Mouse (Mus musculus) embryonic facial prominence, embryonic 15.5 days (tissue): Measurements from ENCODE around the gene Slc9a4. TPM values are rescaled to one million over a fixed set of nuclear protein-coding genes. Genes with fewer than 3 reads are reported as not detected.

Experiments
- ATAC-seq: fragments of 200-750 bp; cut with Nextera tagmentation; 2 replicates; pipeline ENCODE4 v1.8.0; 2017; ENCODE audit warnings: low read depth, moderate TSS enrichment; ENCODE audit not compliant: insufficient number of reproducible peaks, low FRiP score, low TSS enrichment
- H3K27ac ChIP-seq: fragments of 300-500 bp; sonication (generic); replicated peaks from 2 replicates; pipeline ENCODE4 v1.5.1; 2015; ENCODE audit warnings: mild to moderate bottlenecking, inconsistent platforms
- H3K27me3 ChIP-seq: fragments of 300-500 bp; sonication (generic); 2 replicates; pipeline ENCODE4 v1.6.1; 2015; ENCODE audit warnings: inconsistent platforms
- H3K36me3 ChIP-seq: fragments of 300-500 bp; sonication (generic); 2 replicates; pipeline ENCODE4 v1.6.1; 2015; ENCODE audit warnings: mild to moderate bottlenecking, inconsistent platforms
- H3K4me1 ChIP-seq: fragments of 300-500 bp; sonication (generic); 2 replicates; pipeline ENCODE4 v1.6.1; 2015; ENCODE audit warnings: inconsistent platforms
- H3K4me2 ChIP-seq: fragments of 300-500 bp; sonication (generic); replicated peaks from 2 replicates; pipeline ENCODE4 v1.6.1; 2015; ENCODE audit warnings: mild to moderate bottlenecking, inconsistent platforms
- H3K4me3 ChIP-seq: fragments of 300-500 bp; sonication (generic); replicated peaks from 2 replicates; pipeline ENCODE4 v1.5.1; 2015; ENCODE audit warnings: mild to moderate bottlenecking, inconsistent platforms
- H3K9ac ChIP-seq: fragments of 300-500 bp; sonication (generic); 2 replicates; pipeline ENCODE4 v1.6.1; 2015; ENCODE audit warnings: inconsistent platforms
- H3K9me3 ChIP-seq: fragments of 300-500 bp; sonication (generic); replicated peaks from 2 replicates; pipeline ENCODE4 v1.6.1; 2016; ENCODE audit warnings: inconsistent platforms
- WGBS: fragments of 180-500 bp; shearing (Covaris S2); methylation state at CpG from one replicate; pipeline ENCODE4 v1.1.7; 2015; 5-methylcytosine and 5-hydroxymethylcytosine counted together
- polyA plus RNA-seq: library from polyadenylated mRNA; unstranded; fragments of >200 nt; fragmentation: Nextera tagmentation; extraction: Ambion mirVana; gene quantifications from 2 replicates; pipeline ENCODE4 v1.2.1, GENCODE M21; 2015

The Slc9a4 gene
- polyA plus RNA-seq, 1 experiment from 2014 or later = 0.20 TPM

DNA sequence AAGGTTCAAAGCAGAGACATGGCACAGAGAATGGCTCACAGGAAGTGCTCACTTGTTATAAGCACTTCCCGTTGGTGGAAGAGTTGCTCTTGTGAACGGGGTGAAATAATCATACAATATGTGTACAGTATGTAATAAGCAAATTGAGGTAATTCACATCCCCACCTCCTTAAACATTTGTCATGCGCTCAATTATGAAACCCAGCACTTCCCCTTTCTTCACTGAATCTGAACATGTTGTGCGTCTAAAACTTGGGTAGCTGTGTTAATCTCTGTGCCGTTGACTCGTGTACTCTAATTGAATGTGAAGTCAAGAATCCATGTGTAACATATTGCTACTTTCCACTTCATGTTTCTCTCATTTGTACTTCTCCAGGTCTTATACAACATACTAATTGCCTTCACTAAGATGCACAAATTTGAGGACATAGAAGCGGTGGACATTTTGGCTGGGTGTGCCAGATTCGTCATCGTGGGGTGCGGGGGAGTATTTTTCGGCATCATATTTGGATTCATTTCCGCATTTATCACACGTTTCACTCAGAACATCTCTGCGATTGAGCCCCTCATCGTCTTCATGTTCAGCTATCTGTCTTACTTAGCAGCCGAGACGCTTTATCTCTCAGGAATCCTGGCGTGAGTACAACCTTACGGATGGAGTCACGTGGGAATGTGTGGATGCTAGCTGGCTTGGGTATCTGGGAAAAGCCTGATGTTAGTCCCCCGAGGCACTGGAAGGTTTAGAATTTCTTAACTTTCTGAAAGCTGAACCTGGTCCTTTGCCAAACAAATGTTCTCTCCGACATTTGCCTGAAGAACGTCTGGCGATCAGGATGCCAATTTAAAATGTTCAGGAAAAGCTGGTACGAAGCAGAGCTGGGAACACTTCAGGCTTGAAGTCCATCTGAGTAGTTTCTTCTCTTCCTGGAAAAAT is 20.8 kb downstream of the Slc9a4 start:
- ATAC-seq = no peak; the same call in 1 of the 2 replicates
- H3K4me3 ChIP-seq = no peak overlapping the region
- H3K9me3 ChIP-seq = no peaks in the 10 kb centered on the region
- 48% methylated on average over 25 of the region's 25 CpGs for WGBS
- H3K4me2 ChIP-seq = peak overlapping the region; percentile 21; the same call in 1 of the 2 replicates
- H3K27me3 ChIP-seq = no peaks in the 10 kb centered on the region
- 0 out of 2 replicates have a peak overlapping the region, but pooled peaks have one; percentile 11 for H3K27ac ChIP-seq
- H3K9ac ChIP-seq = no peak overlapping the region
- peaks cover 9% of the 10 kb centered on the region; the same call in 1 of the 2 replicates for H3K4me1 ChIP-seq
- H3K36me3 ChIP-seq = no peaks in the 10 kb centered on the region

DNA sequence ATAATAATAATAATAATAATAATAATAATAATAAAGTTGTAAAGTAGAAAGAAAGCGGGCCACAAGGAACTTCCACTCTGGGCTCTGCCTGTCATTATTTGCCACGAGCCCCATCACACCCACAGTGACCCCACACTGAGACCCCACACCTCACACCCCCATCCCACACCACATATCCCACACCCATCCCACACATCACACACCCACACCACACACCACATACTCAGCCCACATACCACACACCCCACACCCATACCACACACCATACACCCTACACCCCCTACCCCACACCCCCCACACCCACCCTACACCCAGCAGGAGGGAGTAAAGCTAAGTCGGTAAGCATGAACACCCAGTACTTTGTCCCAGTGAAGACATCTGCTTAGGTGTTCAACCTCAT is 21.6 kb downstream of the Slc9a4 start:
- H3K27ac ChIP-seq = 0 out of 2 replicates have a peak overlapping the region, but pooled peaks have one; percentile 11
- 71% methylated on average over 3 of the region's 3 CpGs for WGBS
- no peak for ATAC-seq

GRCm38 (mm10) chr1:40613219-40613618 is 33.3 kb downstream of the Slc9a4 start:
- H3K4me2 ChIP-seq = no peak overlapping the region
- H3K36me3 ChIP-seq = no peaks in the 10 kb centered on the region
- ATAC-seq = no peak
- no peak overlapping the region for H3K9ac ChIP-seq
- no peak overlapping the region for H3K27ac ChIP-seq
- H3K9me3 ChIP-seq = no peaks in the 10 kb centered on the region
- no peaks in the 10 kb centered on the region for H3K27me3 ChIP-seq
- no peaks in the 10 kb centered on the region for H3K4me1 ChIP-seq
- 86% methylated on average over 2 of the region's 2 CpGs for WGBS
- H3K4me3 ChIP-seq = no peak overlapping the region

More for the DNA sequence above, 21.6 kb downstream of the Slc9a4 start:
- Histone ChIP-seq H3K9ac (no peak overlapping the region), H3K4me1 (peaks cover 9% of the 10 kb centered on the region; the same call in 1 of the 2 replicates), H3K4me2 (no peak overlapping the region), H3K36me3 (no peaks in the 10 kb centered on the region), H3K4me3 (no peak overlapping the region), H3K27me3 (no peaks in the 10 kb centered on the region), H3K9me3 (no peaks in the 10 kb centered on the region)

DNA sequence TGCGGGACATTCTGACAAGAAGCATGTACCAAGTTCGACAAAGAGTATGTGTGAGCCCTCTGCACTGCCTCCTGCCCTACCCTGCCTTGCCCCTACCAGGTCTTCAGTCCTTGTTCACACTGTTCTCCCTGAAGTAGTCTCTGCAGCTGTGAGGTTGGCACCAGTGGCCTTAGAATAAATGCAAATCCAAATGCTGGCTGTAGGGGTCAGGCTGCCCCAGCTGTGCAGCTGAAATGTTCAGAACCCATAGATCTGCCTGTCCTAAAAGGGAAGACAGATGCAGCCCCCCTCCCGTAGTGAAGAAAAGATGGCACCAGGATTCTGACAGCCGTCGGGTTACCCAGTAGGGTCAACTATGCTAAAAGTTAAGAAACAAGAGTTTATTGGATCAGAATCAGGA is 39.2 kb downstream of the Slc9a4 start:
- Histone ChIP-seq H3K36me3 (no peaks in the 10 kb centered on the region), H3K4me3 (no peak overlapping the region), H3K27ac (no peak overlapping the region), H3K4me2 (no peak overlapping the region), H3K9me3 (no peaks in the 10 kb centered on the region), H3K4me1 (no peaks in the 10 kb centered on the region), H3K9ac (no peak overlapping the region), H3K27me3 (no peaks in the 10 kb centered on the region)
- peak; percentile 47; the same call in 1 of the 2 replicates for ATAC-seq
- WGBS = 71% methylated on average over 5 of the region's 5 CpGs

DNA sequence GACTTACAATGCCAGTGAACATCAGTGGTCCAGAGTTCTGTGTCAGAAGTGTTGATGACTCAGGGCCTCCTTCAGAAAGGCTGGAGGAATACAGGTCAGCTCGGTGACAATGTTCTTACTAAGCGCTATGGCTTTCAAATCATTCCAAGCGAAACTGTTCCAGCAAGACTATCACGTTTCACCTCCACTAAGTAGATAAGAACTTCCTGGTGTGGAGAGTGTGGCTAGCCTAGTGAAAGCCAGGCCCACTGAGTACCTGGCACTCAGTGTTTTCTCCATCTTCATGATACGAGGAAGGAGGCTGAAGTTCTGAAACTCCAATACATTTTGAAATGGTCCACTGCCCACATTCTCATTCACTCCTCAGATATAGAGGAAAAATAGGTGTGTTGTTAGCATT is 40.0 kb downstream of the Slc9a4 start:
- H3K36me3 ChIP-seq = no peaks in the 10 kb centered on the region
- no peak overlapping the region for H3K4me2 ChIP-seq
- no peak for ATAC-seq
- no peak overlapping the region for H3K4me3 ChIP-seq
- no peaks in the 10 kb centered on the region for H3K9me3 ChIP-seq
- no peak overlapping the region for H3K27ac ChIP-seq
- 70% methylated on average over 5 of the region's 5 CpGs for WGBS
- H3K4me1 ChIP-seq = no peaks in the 10 kb centered on the region
- H3K27me3 ChIP-seq = no peaks in the 10 kb centered on the region
- H3K9ac ChIP-seq = no peak overlapping the region

- 51% methylated on average over 3 of the region's 3 CpGs for WGBS
- no peak overlapping the region for H3K4me2 ChIP-seq
- H3K9ac ChIP-seq = no peak overlapping the region
- H3K9me3 ChIP-seq = no peaks in the 10 kb centered on the region
- no peak overlapping the region for H3K4me3 ChIP-seq
- H3K27ac ChIP-seq = no peak overlapping the region
- ATAC-seq = no peak
- no peaks in the 10 kb centered on the region for H3K36me3 ChIP-seq
- no peaks in the 10 kb centered on the region for H3K27me3 ChIP-seq
- H3K4me1 ChIP-seq = no peaks in the 10 kb centered on the region
These were observed 45.1 kb downstream of the Slc9a4 start for GRCm38 (mm10) chr1:40624954-40625353.

GRCm38 (mm10) chr1:40626954-40627353 is 47.1 kb downstream of the Slc9a4 start:
- no peaks in the 10 kb centered on the region for H3K36me3 ChIP-seq
- H3K9ac ChIP-seq = no peak overlapping the region
- H3K27me3 ChIP-seq = no peaks in the 10 kb centered on the region
- no peak overlapping the region for H3K4me3 ChIP-seq
- H3K9me3 ChIP-seq = no peaks in the 10 kb centered on the region
- ATAC-seq = no peak
- no peak overlapping the region for H3K27ac ChIP-seq
- no peak overlapping the region for H3K4me2 ChIP-seq
- H3K4me1 ChIP-seq = no peaks in the 10 kb centered on the region

- Histone ChIP-seq H3K4me2 (no peak overlapping the region), H3K4me1 (no peaks in the 10 kb centered on the region), H3K4me3 (no peak overlapping the region), H3K27me3 (no peaks in the 10 kb centered on the region), H3K27ac (no peak overlapping the region), H3K36me3 (no peaks in the 10 kb centered on the region), H3K9me3 (no peaks in the 10 kb centered on the region), H3K9ac (no peak overlapping the region)
- WGBS = 85% methylated on average over 3 of the region's 3 CpGs
- ATAC-seq = no peak
These were observed 48.6 kb downstream of the Slc9a4 start for GRCm38 (mm10) chr1:40628443-40628842.

DNA sequence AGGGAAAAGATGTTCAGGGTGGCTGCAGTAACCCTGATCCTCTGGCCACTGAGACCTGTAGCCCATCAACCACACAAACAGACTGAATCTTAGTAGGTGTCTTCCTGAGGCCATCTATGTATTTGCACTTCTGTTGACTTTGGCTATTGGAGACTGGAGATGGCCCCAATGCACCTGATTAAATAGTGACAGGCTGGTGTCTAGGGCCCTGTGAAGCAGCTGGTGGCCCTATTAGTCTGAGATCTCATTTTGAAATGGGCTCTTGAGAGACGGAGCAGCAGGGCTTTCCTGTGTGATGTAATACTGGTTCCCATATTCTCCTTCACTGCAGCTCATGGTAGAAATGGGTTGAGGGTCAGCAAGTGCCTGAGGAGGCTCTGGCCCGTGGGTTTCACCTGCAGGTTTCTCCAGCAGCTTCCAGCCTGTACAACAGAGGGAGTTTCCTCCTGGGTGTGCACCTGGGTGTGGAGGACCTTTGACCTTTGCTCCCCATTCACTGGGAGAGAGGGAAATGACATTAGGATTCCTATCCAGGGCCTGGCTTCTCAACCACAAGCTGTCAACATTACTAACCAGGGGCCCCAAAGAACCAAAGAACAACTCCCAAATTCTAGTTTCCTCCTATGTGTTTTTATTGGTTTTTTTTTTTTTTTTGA is 52.7 kb downstream of the Slc9a4 start:
- Histone ChIP-seq H3K4me1 (no peaks in the 10 kb centered on the region), H3K9ac (no peak overlapping the region), H3K9me3 (no peaks in the 10 kb centered on the region), H3K36me3 (no peaks in the 10 kb centered on the region), H3K27ac (no peak overlapping the region), H3K4me2 (no peak overlapping the region), H3K4me3 (no peak overlapping the region), H3K27me3 (no peaks in the 10 kb centered on the region)
- WGBS = 58% methylated on average over 2 of the region's 2 CpGs
- ATAC-seq = no peak

- Histone ChIP-seq H3K27ac (no peak overlapping the region), H3K9ac (no peak overlapping the region)
These were observed 54.7 kb downstream of the Slc9a4 start for GRCm38 (mm10) chr1:40634608-40635007.

DNA sequence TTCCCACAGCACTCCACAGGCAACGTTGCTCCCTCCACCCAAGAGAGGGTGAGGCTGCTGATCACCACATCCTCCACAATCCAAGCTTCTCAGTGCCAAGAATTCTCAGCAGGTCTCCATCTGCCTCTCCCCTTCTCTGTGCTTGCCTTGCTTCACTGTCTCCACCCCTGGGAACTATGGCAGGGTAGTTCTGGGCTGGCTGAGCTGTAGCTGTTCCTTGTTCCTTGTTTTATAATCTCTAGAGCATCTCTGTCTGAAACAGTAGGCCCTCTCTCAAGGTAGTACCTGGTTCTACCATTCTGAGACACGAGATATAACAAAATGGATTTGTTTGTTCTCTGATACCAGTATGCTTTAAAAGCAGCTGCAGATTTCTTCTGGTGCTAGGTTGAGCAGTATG is 68.4 kb downstream of the Slc9a4 start:
- Histone ChIP-seq H3K9ac (no peak overlapping the region), H3K9me3 (no peaks in the 10 kb centered on the region), H3K4me3 (no peak overlapping the region), H3K4me1 (no peaks in the 10 kb centered on the region), H3K27me3 (no peaks in the 10 kb centered on the region), H3K27ac (no peak overlapping the region), H3K4me2 (no peak overlapping the region), H3K36me3 (no peaks in the 10 kb centered on the region)
- 78% methylated on average over 2 of the region's 2 CpGs for WGBS
- ATAC-seq = no peak

More at GRCm38 (mm10) chr1:40634608-40635007, 54.7 kb downstream of the Slc9a4 start:
- H3K4me1 ChIP-seq = no peaks in the 10 kb centered on the region
- no peak for ATAC-seq
- no peak overlapping the region for H3K4me3 ChIP-seq
- no peak overlapping the region for H3K4me2 ChIP-seq
- H3K36me3 ChIP-seq = no peaks in the 10 kb centered on the region
- 66% methylated on average over 4 of the region's 4 CpGs for WGBS
- H3K9me3 ChIP-seq = no peaks in the 10 kb centered on the region
- H3K27me3 ChIP-seq = no peaks in the 10 kb centered on the region
